Mouse (Mus musculus) kidney, embryonic 15.5 days (tissue): ENCODE measurements around the gene Olfr323. TPM values are rescaled to one million over a fixed set of nuclear protein-coding genes. Genes with fewer than 3 reads are reported as not detected.

Source experiments
- ATAC-seq: fragments of 200-750 bp; cut with Nextera tagmentation; replicated peaks from 2 replicates; pipeline ENCODE4 v1.8.0; 2017; ENCODE audit warnings: moderate TSS enrichment; ENCODE audit not compliant: low FRiP score
- H3K27ac ChIP-seq: fragments of 300-500 bp; sonication (generic); 2 replicates; pipeline ENCODE4 v1.5.1; 2015; ENCODE audit warnings: mild to moderate bottlenecking, inconsistent platforms
- H3K27me3 ChIP-seq: fragments of 300-500 bp; sonication (generic); 2 replicates; pipeline ENCODE4 v1.6.1; 2015; ENCODE audit warnings: inconsistent platforms
- H3K36me3 ChIP-seq: fragments of 300-500 bp; sonication (generic); 2 replicates; pipeline ENCODE4 v1.6.1; 2015; ENCODE audit warnings: inconsistent platforms
- H3K4me1 ChIP-seq: fragments of 300-500 bp; sonication (generic); 2 replicates; pipeline ENCODE4 v1.6.1; 2015; ENCODE audit warnings: inconsistent platforms
- H3K4me2 ChIP-seq: fragments of 300-500 bp; sonication (generic); 2 replicates; pipeline ENCODE4 v1.6.1; 2015; ENCODE audit warnings: moderate library complexity, mild to moderate bottlenecking, inconsistent platforms
- H3K4me3 ChIP-seq: fragments of 300-500 bp; sonication (generic); replicated peaks from 2 replicates; pipeline ENCODE4 v1.5.1; 2015; ENCODE audit warnings: mild to moderate bottlenecking, inconsistent platforms
- H3K9ac ChIP-seq: fragments of 300-500 bp; sonication (generic); 2 replicates; pipeline ENCODE4 v1.6.1; 2015; ENCODE audit warnings: mild to moderate bottlenecking, inconsistent platforms
- H3K9me3 ChIP-seq: fragments of 300-500 bp; sonication (generic); replicated peaks from 2 replicates; pipeline ENCODE4 v1.6.1; 2016; ENCODE audit warnings: inconsistent platforms
- WGBS: fragments of 180-500 bp; shearing (Covaris S2); methylation state at CpG from one replicate; pipeline ENCODE4 v1.1.7; 2015; ENCODE audit warnings: mixed read lengths; 5-methylcytosine and 5-hydroxymethylcytosine counted together
- polyA plus RNA-seq: library from polyadenylated mRNA; unstranded; fragments of >200 nt; fragmentation: Nextera tagmentation; extraction: Ambion mirVana; gene quantifications from 2 replicates; pipeline ENCODE4 v1.2.1, GENCODE M21; 2015

Olfr323 gene
- polyA plus RNA-seq, 1 experiment from 2014 or later, result not detected

GRCm38 (mm10) chr11:58597837-58598236 is 32.5 kb downstream of the Olfr323 start:
- no peak overlapping the region for H3K9ac ChIP-seq
- 85% methylated on average over 13 of the region's 13 CpGs for WGBS
- no peak overlapping the region for H3K27ac ChIP-seq
- no peaks in the 10 kb centered on the region for H3K9me3 ChIP-seq
- H3K4me2 ChIP-seq, result no peak overlapping the region
- no peak overlapping the region for H3K4me3 ChIP-seq
- H3K27me3 ChIP-seq, result no peaks in the 10 kb centered on the region
- H3K4me1 ChIP-seq, result no peaks in the 10 kb centered on the region
- no peaks in the 10 kb centered on the region for H3K36me3 ChIP-seq
- ATAC-seq, result no peak

- WGBS, result 83% methylated on average over 6 of the region's 6 CpGs
- H3K9ac ChIP-seq, result no peak within 1 kb of the TSS
Measured at GRCm38 (mm10) chr11:58594814-58595213, 35.5 kb downstream of the Olfr323 start, which contains the start of gene Olfr324. Gene Olfr324, plus strand, starts transcription at chr11:58595114.

GRCm38 (mm10) chr11:58588620-58589250 is 41.6 kb downstream of the Olfr323 start:
- Histone ChIP-seq H3K27ac (no peak overlapping the region), H3K4me2 (no peak overlapping the region), H3K4me3 (no peak overlapping the region), H3K27me3 (no peaks in the 10 kb centered on the region), H3K9me3 (no peaks in the 10 kb centered on the region), H3K4me1 (no peaks in the 10 kb centered on the region), H3K9ac (no peak overlapping the region), H3K36me3 (no peaks in the 10 kb centered on the region)
- ATAC-seq, result no peak
- WGBS, result 57% methylated on average over 3 of the region's 3 CpGs

More at GRCm38 (mm10) chr11:58594814-58595213, 35.5 kb downstream of the Olfr323 start, which contains the start of gene Olfr324:
- no peaks in the 10 kb centered on the region for H3K9me3 ChIP-seq
- no peaks in the 10 kb centered on the region for H3K36me3 ChIP-seq
- no peak for ATAC-seq
- no peak within 1 kb of the TSS for H3K4me2 ChIP-seq
- no peak within 1 kb of the TSS for H3K27ac ChIP-seq
- no peaks in the 10 kb centered on the region for H3K27me3 ChIP-seq
- no peaks in the 10 kb centered on the region for H3K4me1 ChIP-seq
- H3K4me3 ChIP-seq, result no peak within 1 kb of the TSS

DNA sequence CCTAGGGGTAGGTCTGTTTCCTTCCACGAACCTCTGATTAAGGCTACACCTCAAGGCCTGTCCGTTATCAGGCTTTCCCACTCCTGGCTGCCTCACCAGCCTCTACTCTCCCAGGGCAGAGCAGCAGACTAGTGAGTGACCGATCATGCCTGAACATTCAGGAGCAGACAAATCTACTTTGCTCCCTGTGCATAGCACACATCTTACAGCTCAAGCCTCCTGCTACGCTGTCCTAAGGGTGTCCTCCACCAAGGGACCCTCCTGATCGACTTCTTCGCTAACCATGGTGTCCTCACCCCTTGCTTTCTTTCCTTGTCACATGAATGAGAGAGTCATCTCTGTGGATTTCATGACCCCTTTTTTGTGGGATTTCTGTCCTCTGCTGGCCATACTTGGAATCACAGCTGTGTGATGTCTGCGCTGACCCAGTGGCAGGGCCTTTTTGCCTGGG is 42.4 kb downstream of the Olfr323 start:
- ATAC-seq, result no peak
- no peak overlapping the region for H3K4me3 ChIP-seq
- no peak overlapping the region for H3K4me2 ChIP-seq
- no peaks in the 10 kb centered on the region for H3K4me1 ChIP-seq
- 67% methylated on average over 7 of the region's 7 CpGs for WGBS
- no peak overlapping the region for H3K27ac ChIP-seq
- H3K36me3 ChIP-seq, result no peaks in the 10 kb centered on the region
- H3K27me3 ChIP-seq, result no peaks in the 10 kb centered on the region
- no peaks in the 10 kb centered on the region for H3K9me3 ChIP-seq
- H3K9ac ChIP-seq, result no peak overlapping the region

DNA sequence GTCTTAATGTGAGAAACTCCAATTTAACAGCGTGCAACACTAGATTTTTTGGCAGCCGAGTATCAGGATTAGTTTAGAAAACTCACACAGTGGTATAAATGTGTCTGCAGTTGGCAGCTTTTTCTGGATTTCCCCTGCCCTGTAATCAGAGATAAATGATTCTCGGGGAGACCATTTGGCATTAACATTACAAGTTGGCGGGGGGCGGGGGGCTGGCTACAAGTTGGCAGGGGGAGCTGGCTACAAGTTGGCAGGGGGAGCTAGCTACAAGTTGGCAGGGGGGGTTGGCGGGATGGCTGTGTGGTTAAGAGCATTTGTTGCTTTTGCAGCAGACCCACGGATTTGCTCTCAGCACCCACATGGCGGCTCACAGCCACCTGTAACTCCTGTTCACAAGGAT is 51.7 kb downstream of the Olfr323 start:
- Histone ChIP-seq H3K27ac (no peak overlapping the region), H3K4me2 (no peak overlapping the region), H3K4me1 (no peaks in the 10 kb centered on the region), H3K9me3 (no peaks in the 10 kb centered on the region), H3K36me3 (no peaks in the 10 kb centered on the region), H3K9ac (no peak overlapping the region), H3K4me3 (no peak overlapping the region), H3K27me3 (no peaks in the 10 kb centered on the region)
- ATAC-seq, result no peak
- 81% methylated on average over 8 of the region's 8 CpGs for WGBS

GRCm38 (mm10) chr11:58577430-58577829 is 52.9 kb downstream of the Olfr323 start, which contains the start of gene Olfr325:
Gene Olfr325, plus strand, starts transcription at chr11:58577730.
- ATAC-seq, result no peak
- Histone ChIP-seq H3K4me2 (no peak within 1 kb of the TSS), H3K36me3 (no peaks in the 10 kb centered on the region), H3K27ac (no peak within 1 kb of the TSS), H3K9me3 (no peaks in the 10 kb centered on the region), H3K4me3 (no peak within 1 kb of the TSS), H3K4me1 (no peaks in the 10 kb centered on the region), H3K27me3 (no peaks in the 10 kb centered on the region), H3K9ac (no peak within 1 kb of the TSS)
- WGBS, result 67% methylated on average over 1 of the region's 1 CpGs

Other genes with a start within 250 kb of the Olfr323 start
- gene 1810065E05Rik, start 209.4 kb downstream of the Olfr323 start, polyA plus RNA-seq, result not detected in 2 replicates
- gene Gm12253, start 197.9 kb downstream of the Olfr323 start, polyA plus RNA-seq, result not detected in 2 replicates
- not detected in 2 replicates for gene Lypd9, start 177.6 kb downstream of the Olfr323 start, polyA plus RNA-seq
- not detected in 2 replicates for gene Olfr30, start 168.2 kb downstream of the Olfr323 start, polyA plus RNA-seq
- gene Olfr332, start 137.9 kb downstream of the Olfr323 start, polyA plus RNA-seq, result 0.08 TPM in 1 of 2 replicates, not detected in the other
- gene Olfr331, start 127.9 kb downstream of the Olfr323 start, polyA plus RNA-seq, result not detected in 2 replicates
- not detected in 2 replicates for gene Olfr330, start 95.7 kb downstream of the Olfr323 start, polyA plus RNA-seq
- not detected in 2 replicates for gene Olfr329-ps, start 84.1 kb downstream of the Olfr323 start, polyA plus RNA-seq
- gene Olfr328, start 74.9 kb downstream of the Olfr323 start, polyA plus RNA-seq, result 0.05 and 0.09 TPM in 2 replicates
- not detected in 2 replicates for gene Olfr224, start 59.9 kb downstream of the Olfr323 start, polyA plus RNA-seq
- not detected in 2 replicates for gene Olfr325, start 52.8 kb downstream of the Olfr323 start, polyA plus RNA-seq
- gene Olfr324, start 35.4 kb downstream of the Olfr323 start, polyA plus RNA-seq, result not detected in 2 replicates
- gene 2210407C18Rik, start 14.4 kb downstream of the Olfr323 start, polyA plus RNA-seq, result not detected in 2 replicates
- gene Trim58, start 10.0 kb upstream of the Olfr323 start, polyA plus RNA-seq, result 0.13 and 0.33 TPM in 2 replicates
- 0.04 TPM in 1 of 2 replicates, not detected in the other for gene Olfr322, start 28.3 kb upstream of the Olfr323 start, polyA plus RNA-seq
- not detected in 2 replicates for gene Olfr320, start 50.6 kb upstream of the Olfr323 start, polyA plus RNA-seq
- not detected in 2 replicates for gene Olfr319, start 68.7 kb upstream of the Olfr323 start, polyA plus RNA-seq
- gene Olfr318, start 93.5 kb upstream of the Olfr323 start, polyA plus RNA-seq, result not detected in 2 replicates
- not detected in 2 replicates for gene Olfr317, start 108.7 kb upstream of the Olfr323 start, polyA plus RNA-seq
- not detected in 2 replicates for gene Olfr316, start 122.2 kb upstream of the Olfr323 start, polyA plus RNA-seq
- gene Olfr315, start 142.7 kb upstream of the Olfr323 start, polyA plus RNA-seq, result not detected in 2 replicates
- gene Olfr314, start 152.5 kb upstream of the Olfr323 start, polyA plus RNA-seq, result not detected in 2 replicates
- 0.35 and 0.63 TPM in 2 replicates for gene Fam183b, start 171.5 kb upstream of the Olfr323 start, polyA plus RNA-seq
- gene Olfr313, start 184.5 kb upstream of the Olfr323 start, polyA plus RNA-seq, result not detected in 2 replicates
- gene Olfr312, start 198.7 kb upstream of the Olfr323 start, polyA plus RNA-seq, result not detected in 2 replicates
- gene Olfr311, start 208.8 kb upstream of the Olfr323 start, polyA plus RNA-seq, result not detected in 2 replicates
- gene Gm12258, start 216.7 kb upstream of the Olfr323 start, polyA plus RNA-seq, result 7.2 and 9.0 TPM in 2 replicates
- gene 2810021J22Rik, start 236.7 kb upstream of the Olfr323 start, polyA plus RNA-seq, result 8.8 and 9.9 TPM in 2 replicates